Mouse (Mus musculus) heart, embryonic 14.5 days (tissue): ENCODE results near the gene Kidins220. TPM values are rescaled to one million over a fixed set of nuclear protein-coding genes. Genes with fewer than 3 reads are reported as not detected.

Source experiments
- ATAC-seq: fragments of 200-750 bp; cut with Nextera tagmentation; 2 replicates; pipeline ENCODE4 v1.8.0; 2017; ENCODE audit warnings: low read depth, moderate TSS enrichment; ENCODE audit not compliant: insufficient number of reproducible peaks, insufficient read depth, low FRiP score
- H3K27ac ChIP-seq, 2 experiments: fragments of 200-500 bp in 1 of 2; fragments of 300-500 bp in 1 of 2; sonication (generic) in 1 of 2; replicated peaks in 1 of 2; 2 replicates each; pipeline ENCODE4 v1.5.1; 2012 to 2014; ENCODE audit warnings: low read depth in 2 of 2, low read length in 2 of 2, control low read depth in 1 of 2, mild to moderate bottlenecking in 1 of 2, mixed read lengths in 1 of 2; ENCODE audit not compliant: control insufficient read depth in 1 of 2, insufficient read depth in 1 of 2
- H3K27me3 ChIP-seq: fragments of 300-500 bp; sonication (generic); 2 replicates; pipeline ENCODE4 v1.6.1; 2014; ENCODE audit warnings: mild to moderate bottlenecking, low read length, control low read depth; ENCODE audit not compliant: control insufficient read depth, insufficient read depth
- H3K36me3 ChIP-seq: fragments of 300-500 bp; sonication (generic); 2 replicates; pipeline ENCODE4 v1.6.1; 2014; ENCODE audit warnings: mild to moderate bottlenecking, control low read depth, low read length, mixed read lengths; ENCODE audit not compliant: control insufficient read depth, insufficient read depth
- H3K4me1 ChIP-seq, 2 experiments: fragments of 200-500 bp in 1 of 2; fragments of 300-500 bp in 1 of 2; sonication (generic) in 1 of 2; 2 replicates each; pipeline ENCODE4 v1.6.1; 2012 to 2014; ENCODE audit warnings: low read length in 2 of 2, control low read depth in 1 of 2, mixed read lengths in 1 of 2; ENCODE audit not compliant: control insufficient read depth in 2 of 2, insufficient read depth in 2 of 2
- H3K4me2 ChIP-seq: fragments of 300-500 bp; sonication (generic); 2 replicates; pipeline ENCODE4 v1.6.1; 2014; ENCODE audit warnings: mild to moderate bottlenecking, low read length
- H3K4me3 ChIP-seq, 2 experiments: fragments of 200-500 bp in 1 of 2; fragments of 300-500 bp in 1 of 2; sonication (generic) in 1 of 2; 2 replicates each; pipeline ENCODE4 v1.5.1; 2012 to 2014; ENCODE audit warnings: low read length in 2 of 2, mild to moderate bottlenecking in 2 of 2, control low read depth in 1 of 2, low read depth in 1 of 2, moderate library complexity in 1 of 2; ENCODE audit not compliant: control insufficient read depth in 1 of 2, insufficient read depth in 1 of 2
- H3K9ac ChIP-seq: fragments of 300-500 bp; sonication (generic); 2 replicates; pipeline ENCODE4 v1.6.1; 2014; ENCODE audit warnings: mild to moderate bottlenecking, low read length
- H3K9me3 ChIP-seq: fragments of 300-500 bp; sonication (generic); 2 replicates; pipeline ENCODE4 v1.6.1; 2016; ENCODE audit warnings: low read length, control low read depth; ENCODE audit not compliant: control insufficient read depth
- whole genome bisulfite sequencing: fragments of 180-500 bp; shearing (Covaris S2); extraction: QIAGEN DNeasy Blood & Tissue Kit; methylation state at CpG from one replicate; pipeline ENCODE4 v1.1.7; 2014; 5-methylcytosine and 5-hydroxymethylcytosine counted together
- polyA plus RNA-seq: library from polyadenylated mRNA; unstranded; fragments of >200 nt; fragmentation: Nextera tagmentation; extraction: Ambion mirVana; gene quantifications from 2 replicates; pipeline ENCODE4 v1.2.1, GENCODE M21; 2014

Kidins220 gene
- polyA plus RNA-seq, 1 experiment from 2014 or later: 50.1 TPM

- Histone ChIP-seq H3K9ac (no peak overlapping the region), H3K9me3 (no peaks in the 10 kb centered on the region), H3K36me3 (peaks cover 68% of the 10 kb centered on the region), H3K4me2 (no peak overlapping the region), H3K27me3 (no peaks in the 10 kb centered on the region), H3K4me3 (no peak overlapping the region), H3K27ac (no peak overlapping the region), H3K4me1 (peaks cover 0 to 4% of the 10 kb centered on the region in 2 experiments; a peak in 1 of 4 replicates)
- 15% methylated on average over 2 of the region's 2 CpGs for WGBS
- no peak for ATAC-seq
Observed at GRCm38 (mm10) chr12:25027416-25027815, 52.7 kb downstream of the Kidins220 start.

GRCm38 (mm10) chr12:25033662-25034337, 59.1 kb downstream of the Kidins220 start:
- no peaks in the 10 kb centered on the region for H3K9me3 ChIP-seq
- H3K36me3 ChIP-seq: peaks cover 58% of the 10 kb centered on the region
- H3K4me1 ChIP-seq: peaks cover 4 to 9% of the 10 kb centered on the region in 2 experiments
- no peak overlapping the region for H3K4me2 ChIP-seq
- no peak for ATAC-seq
- H3K27ac ChIP-seq: no peak overlapping the region
- H3K27me3 ChIP-seq: no peaks in the 10 kb centered on the region
- H3K9ac ChIP-seq: no peak overlapping the region
- WGBS: 54% methylated on average over 9 of the region's 9 CpGs
- H3K4me3 ChIP-seq: no peak overlapping the region

GRCm38 (mm10) chr12:25034338-25034953, 59.7 kb downstream of the Kidins220 start:
- WGBS: 68% methylated on average over 8 of the region's 8 CpGs
- peaks cover 61% of the 10 kb centered on the region for H3K36me3 ChIP-seq
- no peaks in the 10 kb centered on the region for H3K27me3 ChIP-seq
- no peak for ATAC-seq
- H3K9me3 ChIP-seq: no peaks in the 10 kb centered on the region
- peaks cover 4 to 9% of the 10 kb centered on the region in 2 experiments for H3K4me1 ChIP-seq
- H3K4me2 ChIP-seq: no peak overlapping the region
- no peak overlapping the region for H3K4me3 ChIP-seq
- peak overlapping the region; percentile 3 to 14; a peak in 1 of 4 replicates for H3K27ac ChIP-seq
- H3K9ac ChIP-seq: 0 out of 2 replicates have a peak overlapping the region, but pooled peaks have one; percentile 4

GRCm38 (mm10) chr12:25036024-25036423, 61.3 kb downstream of the Kidins220 start:
- H3K36me3 ChIP-seq: peaks cover 64% of the 10 kb centered on the region
- WGBS: 90% methylated on average over 3 of the region's 3 CpGs
- H3K27me3 ChIP-seq: no peaks in the 10 kb centered on the region
- H3K4me3 ChIP-seq: no peak overlapping the region
- no peak for ATAC-seq
- no peaks in the 10 kb centered on the region for H3K9me3 ChIP-seq
- H3K4me1 ChIP-seq: peaks cover 4 to 9% of the 10 kb centered on the region in 2 experiments
- no peak overlapping the region for H3K9ac ChIP-seq
- no peak overlapping the region for H3K4me2 ChIP-seq
- H3K27ac ChIP-seq: no peak overlapping the region

GRCm38 (mm10) chr12:25037222-25037621, 62.5 kb downstream of the Kidins220 start:
- no peak overlapping the region for H3K9ac ChIP-seq
- H3K4me2 ChIP-seq: no peak overlapping the region
- H3K27me3 ChIP-seq: no peaks in the 10 kb centered on the region
- H3K4me3 ChIP-seq: no peak overlapping the region
- WGBS: 95% methylated on average over 5 of the region's 5 CpGs
- ATAC-seq: no peak
- H3K4me1 ChIP-seq: peaks cover 4 to 9% of the 10 kb centered on the region in 2 experiments
- H3K9me3 ChIP-seq: no peaks in the 10 kb centered on the region
- no peak overlapping the region for H3K27ac ChIP-seq
- peaks cover 67% of the 10 kb centered on the region for H3K36me3 ChIP-seq

- Histone ChIP-seq H3K4me1 (peaks cover 4 to 9% of the 10 kb centered on the region in 2 experiments), H3K9ac (no peak overlapping the region), H3K27me3 (no peaks in the 10 kb centered on the region), H3K36me3 (peaks cover 61% of the 10 kb centered on the region), H3K4me2 (no peak overlapping the region), H3K9me3 (no peaks in the 10 kb centered on the region), H3K4me3 (no peak overlapping the region), H3K27ac (no peak overlapping the region)
- no peak for ATAC-seq
- WGBS: 89% methylated on average over 9 of the region's 9 CpGs
Observed at GRCm38 (mm10) chr12:25037681-25038472, 63.2 kb downstream of the Kidins220 start.

- no peak overlapping the region for H3K9ac ChIP-seq
- H3K27ac ChIP-seq: no peak overlapping the region
- H3K4me1 ChIP-seq: peaks cover 0 to 3% of the 10 kb centered on the region in 2 experiments; a peak in 1 of 4 replicates
- no peaks in the 10 kb centered on the region for H3K9me3 ChIP-seq
- no peaks in the 10 kb centered on the region for H3K27me3 ChIP-seq
- 91% methylated on average over 2 of the region's 2 CpGs for WGBS
- no peak overlapping the region for H3K4me2 ChIP-seq
- ATAC-seq: no peak
- H3K36me3 ChIP-seq: peaks cover 65% of the 10 kb centered on the region
- H3K4me3 ChIP-seq: no peak overlapping the region
Observed at GRCm38 (mm10) chr12:25044056-25044455, 69.3 kb downstream of the Kidins220 start.
